Mouse (Mus musculus) testis, adult 2 months (tissue): ENCODE measurements at regions not wholly inside any gene's neighbourhood (a gene's known extent, or its start where the extent isn't known, plus 50 kb on each side); places are given as distances from the start of the nearest gene placed in this dataset.

Source experiments
- H3K27ac ChIP-seq: fragments of 200-500 bp; 2 replicates; pipeline ENCODE4 v1.5.1; 2012; ENCODE audit warnings: low read depth, low read length; ENCODE audit not compliant: control insufficient read depth, insufficient read depth
- H3K27me3 ChIP-seq: fragments of 200-500 bp; 2 replicates; pipeline ENCODE4 v1.6.1; 2012; ENCODE audit warnings: mild to moderate bottlenecking, low read length, moderate library complexity; ENCODE audit not compliant: control insufficient read depth, insufficient read depth
- H3K36me3 ChIP-seq: fragments of 200-500 bp; 2 replicates; pipeline ENCODE4 v1.6.1; 2012; ENCODE audit warnings: mild to moderate bottlenecking, low read length; ENCODE audit not compliant: control insufficient read depth, insufficient read depth
- H3K4me1 ChIP-seq: fragments of 200-500 bp; 2 replicates; pipeline ENCODE4 v1.6.1; 2012; ENCODE audit warnings: low read length; ENCODE audit not compliant: control insufficient read depth, insufficient read depth
- H3K4me3 ChIP-seq: fragments of 200-500 bp; 2 replicates; pipeline ENCODE4 v1.5.1; 2012; ENCODE audit warnings: low read depth, mild to moderate bottlenecking, low read length, moderate library complexity, mixed read lengths; ENCODE audit not compliant: control insufficient read depth
- CTCF ChIP-seq: fragments of 200-500 bp; IDR thresholded peaks from 2 replicates; pipeline ENCODE4 v1.5.1; 2012; ENCODE audit warnings: low read depth, mild to moderate bottlenecking, inconsistent platforms, low read length, moderate library complexity; ENCODE audit not compliant: control insufficient read depth, insufficient read depth, insufficient replicate concordance
- POLR2A ChIP-seq: fragments of 200-500 bp; IDR thresholded peaks from 2 replicates; pipeline ENCODE4 v1.6.1; 2012; ENCODE audit warnings: low read depth, mild to moderate bottlenecking, inconsistent platforms, low read length, moderate library complexity; ENCODE audit not compliant: control insufficient read depth

DNA sequence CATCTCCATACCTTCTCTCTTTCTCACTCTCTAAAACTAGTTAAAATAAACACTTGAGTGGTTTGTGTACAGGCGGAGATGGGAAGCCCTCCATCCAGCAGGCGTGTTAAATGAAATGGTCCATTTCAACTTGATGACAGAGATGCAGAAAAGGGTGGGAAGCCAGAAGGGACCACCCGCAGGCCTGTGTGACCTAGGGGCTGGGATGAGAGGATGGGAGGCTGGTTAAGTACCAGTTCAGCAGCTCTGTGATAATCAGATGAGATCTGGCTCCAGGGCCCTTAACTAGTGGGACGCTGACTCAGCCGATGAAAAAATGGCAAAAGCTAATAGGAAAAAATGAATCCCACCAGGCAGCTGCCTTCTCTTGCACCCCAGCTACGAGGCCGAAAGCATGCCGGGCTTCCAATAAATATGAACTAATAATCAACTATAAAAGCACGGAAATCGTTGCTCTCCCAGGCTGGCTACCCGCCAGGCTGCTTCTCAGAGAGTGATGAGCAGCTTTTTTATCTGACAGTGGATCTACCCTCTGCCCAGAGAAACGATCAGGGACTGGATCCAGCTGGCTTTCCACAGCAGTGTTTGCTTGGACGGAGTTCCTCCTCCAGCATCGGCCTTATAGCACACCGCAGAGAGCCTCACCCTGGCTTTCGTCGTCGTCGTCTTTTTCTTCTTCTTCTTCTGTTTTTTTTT lies 144.5 kb downstream of the Sox9 start:
- H3K4me3 ChIP-seq, result no peak overlapping the region
- no peak for TF ChIP-seq POLR2A
- no peak for TF ChIP-seq CTCF
- no peaks in the 10 kb centered on the region for H3K27me3 ChIP-seq
- H3K27ac ChIP-seq, result no peak overlapping the region
- no peaks in the 10 kb centered on the region for H3K4me1 ChIP-seq
- H3K36me3 ChIP-seq, result no peaks in the 10 kb centered on the region

DNA sequence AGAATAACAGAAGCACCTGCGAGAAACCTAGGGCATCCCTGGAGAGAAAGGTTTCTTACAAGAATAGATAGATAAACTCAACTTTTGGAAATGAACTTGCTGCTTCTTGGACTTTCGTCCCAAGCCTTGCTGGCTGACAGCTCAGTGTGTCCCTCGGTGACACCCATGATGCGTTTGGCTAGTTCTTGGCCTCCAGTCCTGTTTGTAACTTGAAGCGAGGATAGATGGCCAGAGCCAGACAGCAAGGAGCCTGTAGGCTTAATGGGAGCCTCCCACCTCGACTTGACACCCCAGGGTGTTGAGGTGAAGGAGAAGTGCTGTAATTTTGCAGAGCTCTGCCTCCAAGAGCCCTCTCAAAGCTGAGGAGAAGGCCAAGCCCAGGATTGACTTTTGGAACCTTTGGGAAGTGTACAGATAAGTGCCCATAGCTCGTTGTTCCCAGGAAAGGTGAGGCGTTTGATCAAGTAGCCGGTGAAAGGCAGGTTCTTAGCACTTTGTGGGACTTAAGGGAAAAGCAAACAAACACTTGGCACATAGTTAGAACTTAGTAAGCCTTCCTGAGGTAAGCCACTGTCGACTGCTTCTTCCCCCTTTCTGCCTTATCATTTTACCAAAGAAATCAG lies 148.3 kb downstream of the Sox9 start:
- Histone ChIP-seq H3K4me1 (no peaks in the 10 kb centered on the region), H3K4me3 (no peak overlapping the region), H3K27ac (no peak overlapping the region), H3K27me3 (no peaks in the 10 kb centered on the region), H3K36me3 (no peaks in the 10 kb centered on the region)
- TF ChIP-seq POLR2A (no peak), CTCF (no peak)

DNA sequence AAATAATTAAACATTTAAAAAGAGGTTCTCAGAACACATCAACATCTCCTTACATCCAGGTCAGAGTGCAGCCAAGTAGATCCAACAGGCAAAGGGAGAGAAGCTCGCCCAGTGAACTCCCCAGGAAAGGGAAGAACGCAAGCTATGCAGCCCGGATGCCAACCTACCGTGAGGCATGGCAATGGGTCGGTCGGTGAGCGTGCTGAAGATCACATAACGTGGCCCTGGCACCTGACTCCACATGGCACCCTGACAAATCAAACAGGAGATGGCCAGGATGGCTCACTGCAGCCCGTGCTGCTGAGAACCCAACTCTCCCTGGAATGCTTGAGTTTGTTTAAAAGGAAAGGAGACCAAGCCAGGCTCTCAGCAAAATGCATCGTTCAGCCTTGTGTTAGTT lies 156.0 kb downstream of the Sox9 start:
- no peaks in the 10 kb centered on the region for H3K27me3 ChIP-seq
- no peak overlapping the region for H3K4me3 ChIP-seq
- H3K36me3 ChIP-seq, result no peaks in the 10 kb centered on the region
- no peak overlapping the region for H3K27ac ChIP-seq
- H3K4me1 ChIP-seq, result no peaks in the 10 kb centered on the region
- TF ChIP-seq CTCF, result no peak
- TF ChIP-seq POLR2A, result no peak

DNA sequence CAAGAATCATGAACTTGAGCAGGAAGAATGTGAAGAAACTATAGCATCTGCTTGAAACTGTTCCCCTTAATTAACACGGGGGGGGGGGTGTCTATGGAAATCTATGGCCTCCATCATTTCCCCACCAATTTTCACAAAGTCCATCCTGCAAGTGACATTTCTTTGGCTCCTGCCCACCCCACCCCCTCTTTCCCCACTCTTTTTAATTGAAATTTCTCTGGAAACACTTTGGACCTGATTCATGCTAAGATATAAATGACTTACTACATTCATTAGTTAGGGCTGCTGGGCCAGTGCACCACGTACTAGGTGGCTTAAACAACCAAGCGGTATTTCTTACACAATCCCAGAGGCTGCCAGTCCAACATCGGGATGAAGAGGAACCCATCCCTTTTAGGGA lies 169.4 kb downstream of the Sox9 start:
- Histone ChIP-seq H3K27me3 (no peaks in the 10 kb centered on the region), H3K4me3 (no peak overlapping the region), H3K4me1 (no peaks in the 10 kb centered on the region), H3K36me3 (no peaks in the 10 kb centered on the region), H3K27ac (no peak overlapping the region)
- TF ChIP-seq CTCF, result no peak
- TF ChIP-seq POLR2A, result no peak

DNA sequence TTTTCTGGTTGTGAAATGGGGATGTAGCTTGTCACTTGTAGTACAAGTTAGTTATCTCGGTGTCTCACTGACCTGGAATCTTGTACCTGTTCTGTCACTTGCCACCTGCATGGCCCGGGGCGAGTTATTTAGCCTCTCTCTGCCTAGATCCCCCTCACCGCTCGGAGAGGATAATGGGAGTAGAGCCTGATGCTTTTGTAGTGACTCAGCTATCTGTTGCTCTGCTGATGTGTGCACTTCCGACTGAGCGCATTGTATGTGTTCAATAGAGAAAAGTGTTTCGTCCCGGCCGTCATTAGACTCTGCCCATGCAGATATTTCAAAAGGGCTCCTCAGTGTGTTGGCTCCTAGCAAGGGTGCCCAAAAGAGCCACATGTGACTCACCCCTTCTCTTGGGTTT lies 170.3 kb downstream of the Sox9 start:
- Histone ChIP-seq H3K27me3 (no peaks in the 10 kb centered on the region), H3K4me3 (no peak overlapping the region), H3K4me1 (no peaks in the 10 kb centered on the region), H3K36me3 (no peaks in the 10 kb centered on the region), H3K27ac (no peak overlapping the region)
- TF ChIP-seq POLR2A (no peak), CTCF (no peak)

DNA sequence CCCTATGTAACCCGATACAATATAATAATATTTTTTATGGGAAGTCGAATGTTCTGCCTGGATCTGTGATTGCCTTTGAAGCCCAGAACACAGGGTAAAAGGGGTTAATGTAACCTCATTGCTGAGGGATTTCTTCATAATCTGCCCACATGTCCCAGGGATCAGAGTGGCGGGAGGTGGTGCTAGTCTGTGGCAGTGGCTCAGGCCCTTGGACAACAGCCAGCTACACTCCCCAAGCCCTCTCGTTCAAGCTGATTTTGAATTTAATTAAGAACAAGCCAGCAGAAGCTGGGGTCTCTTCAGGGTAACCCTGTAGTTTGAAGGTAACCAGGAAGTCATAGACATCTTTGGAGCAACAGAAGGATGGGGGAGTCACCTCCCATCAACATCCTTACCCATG lies 171.5 kb downstream of the Sox9 start:
- Histone ChIP-seq H3K4me1 (no peaks in the 10 kb centered on the region), H3K36me3 (no peaks in the 10 kb centered on the region), H3K4me3 (no peak overlapping the region), H3K27me3 (no peaks in the 10 kb centered on the region), H3K27ac (no peak overlapping the region)
- TF ChIP-seq CTCF, result no peak
- no peak for TF ChIP-seq POLR2A

DNA sequence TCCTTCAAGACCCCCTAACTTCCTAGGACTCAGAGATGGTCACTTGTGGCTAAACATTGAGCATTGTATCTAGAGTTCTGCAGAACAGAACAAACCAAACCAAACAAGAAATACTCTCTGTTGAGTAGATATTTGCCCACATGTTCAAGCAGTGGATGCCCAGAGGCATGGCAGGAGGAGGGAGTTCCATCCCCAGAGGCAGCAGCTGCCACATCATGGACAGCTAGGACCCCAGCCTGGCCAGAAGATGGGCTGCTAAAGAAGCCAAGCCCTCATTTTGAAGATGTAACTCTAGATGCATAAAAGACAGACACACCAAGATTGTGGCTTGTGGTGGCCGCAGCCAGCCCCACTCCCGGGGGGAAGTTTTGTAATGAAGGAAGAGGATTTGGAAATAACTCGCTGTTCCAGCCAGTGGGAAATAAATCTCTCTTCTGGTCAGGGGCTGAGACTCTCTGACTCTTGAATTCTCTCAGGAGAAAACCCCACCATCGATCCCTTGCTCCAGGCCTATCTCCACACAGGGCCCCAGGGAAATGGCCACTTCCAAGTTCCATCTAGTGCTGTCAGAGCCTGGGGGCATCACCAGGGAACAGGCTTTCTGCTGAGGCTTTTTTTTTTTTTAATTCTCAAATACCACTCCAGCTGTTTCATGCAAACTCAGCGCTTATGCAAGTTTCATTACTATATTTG lies 174.9 kb downstream of the Sox9 start:
- H3K4me3 ChIP-seq, result no peak overlapping the region
- TF ChIP-seq CTCF (no peak), POLR2A (no peak)
- H3K36me3 ChIP-seq, result no peaks in the 10 kb centered on the region
- no peaks in the 10 kb centered on the region for H3K27me3 ChIP-seq
- no peak overlapping the region for H3K27ac ChIP-seq
- H3K4me1 ChIP-seq, result no peaks in the 10 kb centered on the region
